Mouse (Mus musculus) T-helper 1 cell (primary cell): Measurements from ENCODE around the gene Ebf3.

Experiments used
- in situ Hi-C: fragments of 300-600 bp; cut with MboI, MseI; formaldehyde crosslinking; loops from one replicate; pipeline ENCODE4 v1.15.1; 2025; ENCODE audit warnings: high pct_unique_total_duplicates

Gene Ebf3

GRCm38 (mm10) chr7:137312166-137312932 lies 1.9 kb downstream of the Ebf3 start:
- in situ Hi-C loops = no loop called here

- in situ Hi-C loops = no loop called here
Observed at GRCm38 (mm10) chr7:137311341-137312110, 2.7 kb downstream of the Ebf3 start.

DNA sequence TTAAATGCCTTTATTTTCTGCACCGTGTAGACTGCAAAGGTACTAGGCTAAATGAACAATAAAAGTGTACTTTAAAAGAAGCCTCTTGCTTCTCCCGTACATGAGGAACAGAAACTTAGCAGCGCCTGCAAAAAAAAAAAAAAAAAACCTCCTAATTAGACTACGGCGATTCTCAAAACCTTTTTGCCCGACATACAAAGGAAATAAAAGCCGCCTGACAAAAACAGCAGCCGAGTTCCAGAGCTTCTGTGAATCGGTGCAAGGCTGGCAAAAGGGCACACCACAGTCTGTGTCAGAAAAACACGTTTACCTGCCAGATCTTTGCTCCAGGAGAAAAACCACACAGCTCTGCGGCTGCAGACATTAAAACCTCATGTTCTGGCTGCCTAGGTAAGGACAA lies 3.4 kb downstream of the Ebf3 start:
- in situ Hi-C loops = no loop called here

DNA sequence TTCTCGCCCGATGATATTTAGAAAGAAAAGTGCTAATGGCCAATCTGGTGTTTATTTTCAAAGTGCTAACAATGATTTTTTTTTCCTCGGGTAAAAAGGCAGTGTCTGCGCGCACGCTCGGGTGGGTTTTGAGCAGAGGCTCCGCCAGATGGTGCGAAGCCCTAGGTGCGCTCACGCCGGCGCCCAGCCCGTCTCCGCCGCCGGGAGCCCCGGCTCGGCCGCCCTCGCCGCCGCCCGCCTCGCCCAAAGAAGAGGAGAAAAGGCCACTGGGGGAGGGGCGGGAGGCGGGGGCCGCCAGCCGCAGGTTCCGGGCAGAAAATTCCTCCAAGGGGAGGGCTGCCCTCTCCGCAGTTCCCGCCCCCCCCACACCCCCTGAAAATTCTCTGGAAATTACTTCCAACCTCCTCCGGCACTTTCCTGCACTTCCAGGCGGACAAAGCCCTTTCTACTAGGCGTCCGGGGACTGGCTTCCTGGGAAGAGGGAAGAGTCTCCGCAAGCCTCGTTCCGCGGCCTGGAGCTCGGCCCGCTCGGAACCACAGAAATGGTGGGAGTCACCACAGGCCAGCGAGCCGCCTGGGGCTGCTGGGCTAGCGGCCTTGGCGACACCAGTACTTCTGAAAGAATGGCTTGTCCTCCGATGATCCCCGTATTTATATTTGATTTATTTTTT lies 4.0 kb downstream of the Ebf3 start:
- in situ Hi-C loops = no loop called here

DNA sequence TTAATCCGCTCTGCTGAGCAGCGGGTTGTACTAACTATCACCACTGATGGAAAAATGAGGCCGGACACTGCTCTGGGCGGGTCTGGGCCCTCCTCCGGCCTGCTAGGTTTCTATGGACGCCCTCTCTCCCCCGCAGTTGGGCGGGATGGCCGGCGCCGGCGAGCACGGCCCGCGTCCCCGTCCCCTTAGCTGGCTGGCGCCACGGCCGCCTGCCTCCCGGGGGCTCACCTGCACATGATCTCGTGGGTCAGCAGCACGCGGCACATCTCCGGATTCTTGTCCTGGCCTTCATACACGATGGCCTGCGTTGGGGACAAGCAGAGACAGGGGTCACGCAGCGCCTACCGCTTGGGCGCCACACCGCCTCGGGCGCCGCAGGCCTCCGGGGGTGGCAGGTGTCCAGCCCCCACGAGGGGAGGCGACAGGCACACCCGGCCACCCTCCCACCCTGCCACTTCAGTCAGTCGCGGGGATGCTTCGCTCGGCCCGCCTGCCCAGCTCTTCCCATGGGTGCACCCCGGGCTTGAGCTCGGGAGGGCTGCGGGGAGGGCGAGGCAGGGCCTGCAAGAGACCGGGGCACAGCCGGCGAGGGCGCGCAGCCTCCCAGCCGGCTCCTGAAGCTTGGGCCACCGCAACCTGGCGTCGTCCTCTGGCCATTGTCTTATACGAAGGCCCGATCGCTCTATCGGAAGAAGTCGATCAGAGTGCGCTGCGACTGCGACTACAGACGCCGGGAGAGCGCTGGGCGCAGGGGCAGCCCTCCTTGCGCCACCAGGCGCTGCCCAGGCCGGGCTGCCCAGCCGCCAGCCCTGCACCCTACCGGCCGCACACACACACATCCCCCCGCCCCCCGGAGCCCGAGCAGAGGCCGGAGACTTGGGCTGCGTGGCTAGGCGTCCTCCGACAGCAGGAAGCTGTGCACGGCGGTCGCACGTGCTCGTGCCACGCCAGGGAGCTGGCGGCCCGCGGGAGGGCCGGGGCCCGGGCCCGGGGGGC lies 4.9 kb downstream of the Ebf3 start:
- in situ Hi-C loops = no loop called here

DNA sequence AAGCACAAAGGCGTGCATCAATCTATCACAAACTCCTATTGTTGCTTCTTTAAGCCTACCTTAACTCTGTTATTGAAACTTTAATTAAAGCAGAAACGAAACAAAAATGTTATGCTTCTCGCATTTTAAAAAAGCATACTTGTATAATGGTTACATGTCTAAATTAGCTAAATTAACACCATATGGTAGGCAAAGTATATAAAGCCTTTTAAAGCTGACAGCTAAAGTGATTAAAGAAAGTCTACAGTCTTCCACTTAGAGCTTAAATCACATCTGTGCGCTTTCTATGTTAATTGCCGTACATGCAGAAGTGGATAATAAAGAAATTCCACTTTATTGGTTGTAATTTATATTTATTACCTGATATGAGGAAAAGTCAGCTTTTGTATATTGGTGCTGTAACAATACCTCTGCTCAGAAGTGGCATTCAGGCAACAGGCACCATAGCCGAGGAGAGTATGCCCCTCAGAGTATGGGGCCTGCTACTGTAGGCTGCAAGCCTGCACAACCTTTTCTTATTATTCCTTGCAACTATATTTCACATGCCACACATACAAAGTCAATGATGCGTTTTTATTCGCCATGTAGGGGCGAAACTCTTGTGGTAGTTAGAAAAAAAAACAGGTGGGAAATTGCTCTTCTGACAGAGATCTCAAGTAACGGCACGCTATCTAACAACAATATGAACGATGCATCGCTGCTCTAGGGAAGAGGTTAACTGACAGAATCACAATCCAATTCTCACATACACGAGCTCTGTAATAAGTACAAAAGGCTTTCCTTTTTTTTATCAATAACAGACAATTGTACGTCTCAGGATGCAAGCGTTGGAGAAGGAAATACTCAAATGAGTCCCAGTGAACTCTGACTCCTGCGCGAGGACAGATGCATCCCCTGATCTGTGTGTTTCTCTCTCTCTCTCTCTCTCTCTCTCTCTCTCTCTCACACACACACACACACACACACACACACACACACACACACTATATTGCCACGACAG lies 5.9 kb downstream of the Ebf3 start:
- in situ Hi-C loops = no loop called here

DNA sequence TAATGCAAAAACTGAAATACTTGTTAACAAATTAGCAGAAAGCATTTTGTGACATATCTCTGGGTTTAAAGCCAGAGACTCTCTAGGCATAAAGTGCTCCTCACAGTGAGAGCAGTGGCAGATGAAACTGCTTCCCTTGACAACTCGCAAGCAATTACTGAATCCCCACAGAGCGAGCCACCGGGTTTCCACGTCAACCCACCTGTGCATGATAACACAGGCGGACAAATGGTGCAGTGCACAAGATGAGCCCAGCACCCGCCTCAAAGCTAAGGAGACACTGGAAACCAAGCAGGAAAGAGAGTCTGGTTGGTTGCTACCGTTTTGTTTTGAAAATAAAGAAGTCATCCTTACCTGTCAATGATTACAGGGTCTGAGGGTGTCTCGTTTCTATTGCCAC lies 7.1 kb downstream of the Ebf3 start:
- in situ Hi-C loops = no loop called here

GRCm38 (mm10) chr7:137306127-137306526 lies 8.1 kb downstream of the Ebf3 start:
- in situ Hi-C loops = no loop called here

- in situ Hi-C loops = no loop called here
Observed at GRCm38 (mm10) chr7:137303776-137304171, 10.5 kb downstream of the Ebf3 start.

GRCm38 (mm10) chr7:137302961-137303775 lies 11.1 kb downstream of the Ebf3 start:
- in situ Hi-C loops = no loop called here

- in situ Hi-C loops = no loop called here
Observed at GRCm38 (mm10) chr7:137302161-137302560, 12.1 kb downstream of the Ebf3 start.

DNA sequence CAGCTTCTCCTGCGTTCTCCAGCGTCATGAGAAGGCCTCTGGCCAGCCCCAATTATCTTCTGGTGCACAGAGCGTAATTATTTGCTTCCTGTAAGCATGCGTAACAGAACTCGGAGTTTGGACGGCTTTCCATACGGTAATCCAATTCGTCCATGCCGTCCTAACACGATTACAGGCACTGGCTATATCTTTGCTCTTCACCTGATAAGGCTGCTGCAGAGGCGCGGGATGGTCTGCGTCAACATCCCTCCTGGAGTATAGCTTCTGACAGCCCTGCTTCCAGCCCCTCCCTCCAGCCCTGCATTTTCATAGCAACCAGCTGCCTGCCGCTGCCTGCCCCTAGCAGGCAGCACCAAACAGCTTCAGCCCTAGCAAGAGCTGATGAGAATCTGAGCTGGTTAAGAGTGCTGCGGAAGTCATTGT lies 12.9 kb downstream of the Ebf3 start:
- in situ Hi-C loops = no loop called here

DNA sequence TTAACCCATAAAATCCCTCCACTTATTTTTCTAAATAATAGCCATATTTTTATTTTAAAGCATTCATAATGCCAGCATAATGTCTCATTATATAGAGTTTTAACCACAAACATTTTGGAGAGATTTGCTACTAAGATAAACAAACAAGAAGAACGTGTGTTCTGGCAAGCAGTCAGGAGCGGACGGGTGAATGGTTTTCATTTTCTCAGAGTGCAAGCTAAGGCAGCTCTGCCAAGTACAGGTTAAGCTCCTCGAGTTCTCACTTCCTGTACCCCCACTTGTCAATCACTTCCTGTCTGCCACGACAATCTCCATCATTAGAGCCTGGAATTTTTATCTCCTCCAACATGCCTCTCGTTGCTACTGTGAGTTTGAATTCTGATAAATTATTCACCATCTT lies 13.4 kb downstream of the Ebf3 start:
- in situ Hi-C loops = no loop called here

GRCm38 (mm10) chr7:137300169-137300568 lies 14.1 kb downstream of the Ebf3 start:
- in situ Hi-C loops = no loop called here

GRCm38 (mm10) chr7:137297594-137298381 lies 16.5 kb downstream of the Ebf3 start:
- in situ Hi-C loops = no loop called here

GRCm38 (mm10) chr7:137297131-137297530 lies 17.1 kb downstream of the Ebf3 start:
- in situ Hi-C loops = no loop called here

DNA sequence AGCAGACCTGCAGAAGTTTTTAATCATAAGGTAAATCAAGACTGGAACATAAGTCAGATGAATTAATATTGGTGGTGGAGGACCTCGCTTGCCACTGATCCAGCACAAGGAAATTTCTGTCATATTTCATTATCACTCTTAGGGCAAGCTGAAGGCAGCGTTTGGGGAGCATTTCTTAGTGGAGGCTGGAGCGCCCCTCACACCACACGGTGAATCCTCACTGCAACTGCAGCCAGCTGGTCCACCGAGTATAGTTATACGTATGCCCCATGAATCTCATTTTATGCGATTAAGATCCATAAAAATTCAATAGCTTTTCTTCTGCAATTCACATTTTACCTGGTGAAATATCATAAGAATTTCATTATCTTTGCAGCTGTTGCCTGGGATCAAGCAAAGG lies 18.6 kb downstream of the Ebf3 start:
- in situ Hi-C loops = no loop called here

- in situ Hi-C loops = no loop called here
Observed at GRCm38 (mm10) chr7:137294446-137294845, 19.8 kb downstream of the Ebf3 start.
